Mouse (Mus musculus): ENCODE data around the gene Lpar5. TPM values are rescaled to one million over a fixed set of nuclear protein-coding genes. Genes with fewer than 3 reads are reported as not detected.
"Not testable (repeated sequence)": the region's sequence is repeated elsewhere in the genome, so short reads cannot be mapped to it uniquely, and the experiment has no call there.

The Lpar5 gene
- under 1 TPM; 0.37 to 0.53 TPM for total RNA-seq (2021)

DNA sequence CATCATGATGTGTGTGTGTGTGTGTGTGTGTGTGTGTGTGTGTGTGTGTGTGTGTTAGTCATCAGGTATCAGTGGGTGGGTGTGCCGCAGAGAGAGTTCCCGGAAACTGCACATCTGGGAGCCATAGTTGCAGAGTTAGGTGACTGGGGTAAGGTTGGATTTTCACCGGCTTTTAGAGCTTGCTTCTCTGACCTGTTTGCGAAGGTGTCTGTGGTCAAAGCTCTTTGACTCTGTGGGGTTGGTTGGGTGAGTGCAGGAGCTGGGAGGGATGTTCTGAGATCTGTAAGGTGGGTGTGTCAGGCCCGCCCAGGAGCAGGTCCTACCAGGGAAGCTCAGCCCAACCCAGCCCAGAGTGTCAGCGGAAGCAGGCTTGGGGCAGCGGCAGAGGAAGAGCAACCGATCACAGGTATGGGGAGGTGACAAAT is at the start of gene Lpar5:
TSS of gene Lpar5 (plus strand) at position 350 of the 425 bp plus-strand sequence.
- intact Hi-C loops (cut with DNase I), result no loop called here
- DNase-seq, result no peak

DNA sequence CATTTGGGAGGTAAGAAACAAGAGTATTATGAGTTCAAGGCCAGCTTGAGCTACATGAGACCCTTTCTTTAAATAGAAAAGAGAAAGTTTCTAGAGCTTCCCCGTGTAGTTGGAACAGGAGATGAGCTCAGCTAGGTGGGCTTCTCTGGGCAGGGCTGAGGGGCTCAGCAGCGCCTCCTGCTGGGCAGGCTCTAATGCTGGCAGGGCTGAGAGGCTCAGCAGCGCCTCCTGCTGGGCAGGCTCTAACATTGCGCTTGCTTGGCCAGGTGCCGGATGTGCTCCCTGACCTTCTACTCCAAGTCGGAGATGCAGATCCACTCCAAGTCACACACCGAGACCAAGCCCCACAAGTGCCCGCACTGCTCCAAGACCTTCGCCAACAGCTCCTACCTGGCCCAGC is 37.2 kb upstream of the Lpar5 start:
- intact Hi-C loops (cut with DNase I), result loop anchor here (5.0 kb wide), 1 partner anchor 128 kb away; no protein-coding TSS in a partner anchor
- peak; percentile 26 to 75 for DNase-seq

DNA sequence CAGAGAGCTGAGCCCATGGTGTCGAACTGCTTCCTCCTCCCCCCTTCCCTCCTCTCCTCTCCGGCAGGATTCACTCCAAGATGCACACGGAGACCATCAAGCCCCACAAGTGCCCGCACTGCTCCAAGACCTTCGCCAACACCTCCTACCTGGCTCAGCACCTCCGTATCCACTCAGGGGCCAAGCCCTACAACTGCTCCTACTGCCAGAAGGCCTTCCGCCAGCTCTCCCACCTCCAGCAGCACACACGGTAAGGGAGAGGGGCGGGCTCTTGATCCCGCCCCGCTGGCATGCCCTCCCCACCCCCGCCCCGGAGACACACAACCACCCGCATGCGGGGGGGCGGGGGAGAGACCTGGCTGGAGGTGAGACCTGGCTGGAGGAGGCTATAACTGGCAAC is 36.1 kb upstream of the Lpar5 start:
- DNase-seq, result no peak
- intact Hi-C loops (cut with DNase I), result loop anchor here (5.0 kb wide), 1 partner anchor 129 kb away; no protein-coding TSS in a partner anchor

DNA sequence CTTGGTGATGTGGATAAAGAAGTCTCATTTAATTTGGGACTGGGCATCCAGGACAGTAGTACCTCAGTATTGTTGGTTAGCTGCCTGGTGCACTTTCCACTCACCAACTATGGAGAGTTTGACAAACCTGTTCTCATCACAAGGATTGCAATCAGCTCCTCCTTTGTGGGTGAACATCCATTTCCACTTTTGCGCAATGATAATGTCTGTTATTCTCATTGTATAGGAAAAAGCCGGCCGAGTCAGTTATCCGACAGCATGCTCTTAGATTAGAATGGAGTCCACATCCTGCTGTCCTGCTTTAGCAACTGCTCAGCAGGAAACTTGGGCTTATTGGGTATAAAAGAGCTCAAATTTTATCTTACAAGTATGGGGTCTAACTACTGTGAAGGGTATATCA is 29.1 kb upstream of the Lpar5 start:
- intact Hi-C loops (cut with DNase I), result loop anchor here (1.0 kb wide), 1 partner anchor 30 kb away; no protein-coding TSS in a partner anchor
- no peak for DNase-seq

DNA sequence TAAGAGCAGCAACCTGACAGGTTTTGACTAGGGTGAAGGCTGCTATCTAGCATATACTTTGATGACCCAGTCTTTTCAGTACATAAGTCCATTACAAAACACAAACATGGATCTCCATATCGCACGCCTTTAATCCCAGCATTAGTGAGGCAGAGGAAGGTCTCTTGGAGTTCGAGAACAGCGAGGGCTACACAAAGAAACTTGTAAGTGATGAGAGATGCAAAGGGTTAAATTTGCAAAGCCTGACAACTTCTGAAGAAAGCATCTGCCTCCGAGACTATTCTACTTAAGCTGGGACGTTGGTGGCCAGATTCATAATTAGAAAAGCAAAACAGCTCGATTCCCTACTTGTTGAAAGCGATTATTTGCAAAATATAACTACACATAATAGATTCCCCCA is 28.6 kb upstream of the Lpar5 start:
- no peak for DNase-seq
- intact Hi-C loops (cut with DNase I), result loop anchor here (1.0 kb wide), 1 partner anchor 31 kb away; no protein-coding TSS in a partner anchor

DNA sequence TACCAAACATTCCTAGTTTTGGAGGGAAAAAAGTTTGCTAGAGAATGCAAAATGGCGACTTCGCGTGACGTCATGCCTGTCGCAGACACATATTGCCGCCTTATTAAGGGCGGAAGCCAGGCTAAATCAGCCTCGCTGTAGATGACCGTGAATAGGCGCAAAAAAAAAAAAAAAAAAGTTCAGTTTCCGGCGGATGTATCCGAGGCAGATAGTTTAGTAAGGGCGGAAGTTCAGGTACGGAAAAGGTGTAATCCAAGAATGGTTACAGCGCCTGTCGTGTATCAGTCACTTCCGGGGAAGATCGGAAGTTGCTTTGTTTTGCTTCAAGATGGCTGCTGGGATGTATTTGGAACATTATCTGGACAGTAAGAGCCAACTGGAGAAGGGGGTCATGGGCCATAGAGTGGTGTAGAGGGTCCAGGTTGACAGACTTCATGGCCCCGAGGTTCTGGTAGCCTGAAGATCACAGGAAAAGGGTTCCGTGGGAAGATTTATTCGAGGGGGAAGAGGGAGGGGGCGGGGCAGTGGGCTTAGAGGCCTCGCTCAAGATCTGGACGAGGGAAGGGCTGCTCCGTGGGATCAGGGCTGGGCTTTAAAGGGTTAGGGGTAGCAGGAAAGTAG is 28.1 kb upstream of the Lpar5 start, which contains the start of gene Ing4:
TSS of gene Ing4 (plus strand) at position 228 of the 621 bp plus-strand sequence.
- peak; percentile 94 to 95 for DNase-seq
- intact Hi-C loops (cut with DNase I), result loop anchor here (1.0 kb wide), 1 partner anchor 31 kb away; no protein-coding TSS in a partner anchor

DNA sequence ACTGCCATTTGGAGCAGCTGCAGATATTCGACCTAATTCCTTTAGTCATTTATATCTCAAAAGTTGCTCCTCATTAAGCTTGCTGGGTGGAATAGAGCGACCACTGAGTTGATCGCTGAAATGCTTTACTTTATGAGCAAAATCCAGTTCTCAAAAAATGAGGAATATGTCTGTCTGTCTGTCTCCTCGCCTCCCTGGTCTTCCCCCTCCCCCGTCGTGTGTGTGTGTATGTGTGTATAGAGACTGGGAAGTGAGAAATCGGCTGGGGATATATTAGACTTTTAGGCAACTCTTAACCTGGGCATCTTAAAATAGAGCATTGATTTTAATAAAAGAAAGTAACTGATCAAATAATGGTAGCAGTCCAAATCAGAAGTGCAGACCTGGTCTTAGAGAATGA is 27.5 kb upstream of the Lpar5 start:
- intact Hi-C loops (cut with DNase I), result no loop called here
- no peak for DNase-seq

DNA sequence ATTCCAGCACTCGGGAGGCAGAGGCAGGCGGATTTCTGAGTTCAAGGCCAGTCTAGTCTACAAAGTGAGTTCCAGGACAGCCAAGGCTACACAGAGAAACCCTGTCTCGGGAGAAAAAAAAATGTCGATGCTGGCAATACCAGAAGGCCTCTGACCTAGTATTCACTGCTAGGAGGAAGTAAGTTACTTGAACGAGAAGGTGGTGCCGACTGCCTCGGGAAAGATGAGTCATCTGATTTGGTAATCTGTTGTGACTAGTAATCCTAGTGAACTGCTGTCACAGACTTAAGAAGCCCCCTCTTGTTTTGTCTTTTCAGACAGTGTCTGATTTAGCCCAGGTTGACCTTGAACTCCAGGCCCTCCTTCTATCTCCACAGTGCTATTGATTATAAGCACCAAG is 26.7 kb upstream of the Lpar5 start:
- intact Hi-C loops (cut with DNase I), result no loop called here

DNA sequence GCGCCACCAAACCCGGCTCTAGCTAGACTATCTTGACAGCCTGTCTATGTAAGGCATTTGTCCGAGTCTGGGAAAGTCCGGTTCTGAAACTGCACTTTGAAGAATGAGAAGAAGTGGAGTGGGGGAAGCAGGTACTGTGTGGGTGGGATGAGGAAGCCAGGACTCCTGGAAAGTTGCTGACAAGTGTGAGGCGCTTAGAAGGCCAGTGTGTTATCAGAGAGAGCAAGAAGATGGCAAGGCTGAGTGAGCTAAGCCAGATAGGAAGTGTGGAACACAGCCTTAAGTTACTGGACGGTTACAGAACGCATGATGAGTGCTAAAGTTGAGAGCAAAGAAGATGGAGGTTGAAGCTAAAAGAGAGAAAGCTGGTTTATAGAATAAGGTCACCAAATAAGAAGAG is 25.6 kb upstream of the Lpar5 start:
- intact Hi-C loops (cut with DNase I), result no loop called here
- DNase-seq, result no peak

More for the DNA sequence above, 26.7 kb upstream of the Lpar5 start:
- DNase-seq, result no peak

DNA sequence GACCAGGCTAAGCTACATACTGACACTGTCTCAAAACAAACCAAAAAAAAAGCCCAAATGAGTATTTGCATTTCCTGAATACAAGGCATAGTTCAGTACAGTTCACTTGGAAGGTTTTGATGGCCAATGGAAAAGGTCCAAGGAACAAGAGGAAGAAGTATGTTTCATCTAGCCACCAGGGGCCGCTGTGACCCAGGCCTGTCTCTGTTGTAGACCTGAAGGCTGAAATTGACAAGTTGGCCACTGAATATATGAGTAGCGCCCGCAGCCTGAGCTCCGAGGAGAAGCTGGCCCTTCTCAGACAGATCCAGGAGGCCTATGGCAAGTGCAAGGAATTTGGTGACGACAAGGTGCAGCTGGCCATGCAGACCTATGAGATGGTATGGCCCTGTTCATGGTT is 21.0 kb upstream of the Lpar5 start:
- intact Hi-C loops (cut with DNase I), result loop anchor here (1.0 kb wide), 1 partner anchor 36 kb away; no protein-coding TSS in a partner anchor

DNA sequence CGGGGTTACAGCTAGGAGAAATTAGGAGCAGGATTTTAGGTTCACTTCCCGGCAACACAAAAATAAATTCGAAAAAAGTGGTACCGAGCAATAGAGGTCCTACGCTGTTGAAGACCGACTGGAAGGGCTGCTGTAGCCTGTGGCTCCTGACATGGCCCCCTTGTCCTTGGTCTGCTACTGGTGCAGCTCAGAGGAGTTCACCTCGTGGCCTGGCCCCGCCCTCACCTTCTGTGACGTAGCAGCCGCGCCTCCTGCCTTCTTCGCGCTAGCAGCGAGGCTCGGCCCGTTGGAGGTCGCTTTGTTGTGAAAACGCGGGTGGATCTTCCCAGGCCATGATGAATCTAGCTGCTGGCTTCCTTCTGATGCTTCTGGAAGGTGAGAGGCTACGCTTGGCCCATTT is 18.0 kb upstream of the Lpar5 start, which contains the start of gene Acrbp:
TSS of gene Acrbp (plus strand) at position 12 of the 400 bp plus-strand sequence.
- DNase-seq, result no peak
- intact Hi-C loops (cut with DNase I), result no loop called here

More for the DNA sequence above, 21.0 kb upstream of the Lpar5 start:
- DNase-seq, result peak; percentile 85 to 91

DNA sequence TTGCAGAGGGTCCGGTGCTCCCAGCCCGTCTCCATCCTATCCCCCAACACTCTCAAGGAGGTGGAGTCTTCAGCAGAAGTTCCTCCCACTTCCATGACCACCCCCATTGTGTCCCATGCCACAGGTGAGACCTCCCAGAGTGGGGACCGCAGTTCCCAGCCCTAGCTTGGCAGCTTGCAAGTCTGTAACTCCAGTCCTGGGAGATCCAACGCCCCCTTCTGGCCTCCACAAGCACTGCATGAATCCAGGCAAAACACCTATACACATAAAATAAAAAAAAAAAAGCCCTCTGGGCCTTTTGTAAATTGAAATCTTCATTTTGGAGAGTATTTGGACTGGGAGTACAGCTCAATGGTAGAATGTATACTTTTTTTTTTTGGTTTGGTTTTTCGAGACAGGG is 16.5 kb upstream of the Lpar5 start:
- no peak for DNase-seq
- intact Hi-C loops (cut with DNase I), result no loop called here

DNA sequence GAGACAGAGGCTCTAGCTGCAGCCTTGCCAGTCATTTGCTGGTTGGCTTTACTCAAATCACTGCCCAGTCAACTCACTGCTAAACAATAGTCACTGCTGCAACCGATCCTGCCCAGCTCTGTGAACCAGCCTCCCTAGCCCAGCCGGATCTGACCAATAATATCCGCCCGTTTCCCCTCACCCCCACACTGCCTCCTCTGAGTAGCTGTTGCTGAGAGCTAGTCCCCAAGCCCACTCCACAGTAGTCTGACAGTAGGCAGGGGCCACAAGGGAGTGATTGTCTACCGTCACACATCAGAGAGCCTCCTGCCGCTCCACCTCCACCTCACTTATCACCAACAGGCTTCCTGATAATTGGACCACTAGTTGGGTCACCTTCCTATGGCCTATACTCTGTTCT is 6.2 kb upstream of the Lpar5 start:
- intact Hi-C loops (cut with DNase I), result no loop called here
- no peak for DNase-seq

DNA sequence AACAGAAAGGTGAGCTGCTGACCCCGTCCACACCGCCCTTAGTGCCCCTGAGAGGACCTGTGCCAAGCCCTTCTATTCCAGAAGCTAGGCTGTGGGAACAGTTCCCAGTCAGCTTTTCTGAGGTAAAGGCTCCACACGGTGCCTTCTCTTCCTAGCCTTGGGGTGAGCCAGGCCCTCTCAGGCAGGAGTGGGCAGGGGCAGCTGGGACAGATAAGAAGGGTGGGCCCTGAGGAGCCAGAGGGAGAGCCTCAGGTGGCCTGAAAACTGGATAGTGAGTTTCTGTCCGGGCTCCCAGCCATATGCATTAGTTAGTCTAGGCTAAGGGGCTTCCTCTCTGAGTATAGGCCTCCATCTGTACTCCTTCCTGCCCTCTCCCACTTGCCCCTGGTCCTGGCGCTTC is 5.2 kb upstream of the Lpar5 start:
- intact Hi-C loops (cut with DNase I), result no loop called here
- DNase-seq, result no peak

DNA sequence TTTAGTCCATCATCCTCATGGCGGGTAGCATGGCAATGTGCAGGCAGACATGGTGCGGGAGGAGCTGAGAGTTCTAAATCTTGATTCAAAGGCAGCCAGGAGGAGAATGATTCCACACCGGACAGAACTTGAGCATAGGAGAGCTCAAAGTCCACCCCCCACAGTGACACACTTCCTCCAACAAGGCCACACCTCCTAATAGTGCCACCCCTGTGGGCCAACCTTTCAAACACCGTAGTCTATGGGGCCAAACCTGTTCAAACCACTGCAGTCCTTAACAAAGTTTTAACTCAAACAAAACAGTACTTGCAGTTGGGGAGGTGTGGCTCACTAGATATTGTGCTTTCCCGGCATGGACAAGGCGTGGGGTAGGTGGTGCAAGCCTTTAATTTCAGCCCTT is 3.8 kb upstream of the Lpar5 start:
- no peak for DNase-seq
- intact Hi-C loops (cut with DNase I), result no loop called here

DNA sequence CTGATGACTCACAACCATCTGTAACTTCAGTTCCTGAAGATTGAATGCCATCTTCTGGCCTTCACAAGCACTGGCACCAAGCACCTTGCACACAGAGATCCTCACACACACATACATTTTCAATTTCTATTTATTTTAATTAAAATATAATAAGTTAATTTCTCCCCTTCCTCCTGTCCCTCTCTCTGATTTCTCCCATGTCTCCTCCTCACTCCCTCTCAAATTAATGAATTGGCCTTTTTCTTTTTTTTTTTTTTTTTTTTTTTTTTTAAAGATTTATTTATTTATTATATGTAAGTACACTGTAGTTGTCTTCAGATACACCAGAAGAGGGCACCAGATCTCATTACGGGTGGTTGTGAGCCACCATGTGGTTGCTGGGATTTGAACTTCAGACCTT is 2.5 kb upstream of the Lpar5 start:
- intact Hi-C loops (cut with DNase I); DNase-seq: not testable (repeated sequence)

DNA sequence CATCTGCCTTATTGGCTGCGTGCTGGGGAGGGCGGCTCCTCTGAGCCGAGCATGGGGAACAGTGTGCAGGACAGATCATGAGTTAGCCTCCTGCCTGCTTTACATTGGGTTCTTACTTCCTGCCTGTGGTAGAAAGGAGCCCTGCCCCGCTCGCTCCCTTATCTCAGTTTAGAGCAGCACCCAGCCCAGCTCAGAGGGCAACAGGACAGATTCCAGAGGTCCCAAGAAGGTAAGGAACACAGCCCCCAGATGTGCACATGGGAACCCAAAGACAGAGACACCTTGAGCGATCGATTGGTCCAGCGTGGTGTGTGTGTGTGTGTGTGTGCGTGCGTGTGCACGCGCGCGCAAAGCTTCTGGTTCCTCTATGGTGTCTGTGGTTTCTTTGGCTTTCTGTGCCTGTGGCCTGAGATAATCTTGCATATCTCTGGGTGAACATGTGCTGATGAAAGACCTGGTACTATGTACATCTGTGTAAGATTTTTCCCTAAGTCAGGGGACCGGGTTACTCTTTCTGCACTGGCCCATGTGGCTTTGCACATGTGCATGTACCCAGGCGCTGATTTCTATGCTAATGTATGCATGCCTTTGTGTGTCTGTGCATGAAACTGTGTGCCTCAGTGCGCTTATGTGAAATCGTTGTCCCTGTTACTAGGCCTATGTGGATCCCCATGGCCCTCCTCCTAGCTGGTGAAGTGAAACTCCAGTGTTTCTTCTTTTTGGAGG is 3.6 kb downstream of the Lpar5 start:
- DNase-seq, result no peak
- intact Hi-C loops (cut with DNase I), result no loop called here

DNA sequence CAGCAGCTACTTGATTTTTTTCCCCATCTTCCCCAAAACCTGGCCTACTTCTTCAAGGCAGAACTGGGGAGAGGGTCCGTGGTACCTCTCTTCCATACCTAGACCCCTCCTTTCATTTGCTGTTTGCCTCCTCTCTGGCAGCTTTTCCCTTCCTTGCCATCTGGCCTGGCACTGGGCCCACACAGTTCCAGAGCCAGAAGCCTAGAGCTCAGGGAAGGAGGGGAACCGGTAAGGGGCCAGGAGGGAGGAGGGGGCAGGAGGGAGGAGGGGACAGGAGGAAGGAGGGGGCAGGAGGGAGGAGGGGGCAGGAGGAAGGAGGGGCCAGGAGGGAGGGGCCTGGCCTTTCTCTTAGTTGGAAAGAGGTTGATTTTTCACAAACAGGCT is 4.2 kb downstream of the Lpar5 start:
- DNase-seq, result peak; percentile 31 to 56
- intact Hi-C loops (cut with DNase I), result no loop called here

DNA sequence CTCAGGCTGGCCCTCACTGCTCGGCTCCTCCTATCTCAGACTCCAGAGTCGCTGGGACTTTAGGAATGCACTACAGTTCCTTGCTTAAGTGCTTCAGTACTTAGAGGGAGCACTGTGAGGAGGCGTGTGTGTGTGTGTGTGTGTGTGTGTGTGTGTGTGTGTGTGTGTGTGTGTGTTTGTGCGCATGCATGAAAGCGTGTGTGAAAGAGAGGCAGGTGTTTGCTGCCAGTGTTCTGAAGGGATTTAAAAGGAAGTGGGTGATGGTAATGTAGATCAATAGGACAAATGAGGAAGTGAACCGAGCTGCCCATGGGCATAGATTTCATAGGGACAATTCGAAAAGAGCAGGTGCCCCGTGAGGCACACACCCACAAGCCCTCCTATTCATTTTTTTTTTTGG is 6.1 kb downstream of the Lpar5 start:
- no peak for DNase-seq
- intact Hi-C loops (cut with DNase I), result no loop called here

DNA sequence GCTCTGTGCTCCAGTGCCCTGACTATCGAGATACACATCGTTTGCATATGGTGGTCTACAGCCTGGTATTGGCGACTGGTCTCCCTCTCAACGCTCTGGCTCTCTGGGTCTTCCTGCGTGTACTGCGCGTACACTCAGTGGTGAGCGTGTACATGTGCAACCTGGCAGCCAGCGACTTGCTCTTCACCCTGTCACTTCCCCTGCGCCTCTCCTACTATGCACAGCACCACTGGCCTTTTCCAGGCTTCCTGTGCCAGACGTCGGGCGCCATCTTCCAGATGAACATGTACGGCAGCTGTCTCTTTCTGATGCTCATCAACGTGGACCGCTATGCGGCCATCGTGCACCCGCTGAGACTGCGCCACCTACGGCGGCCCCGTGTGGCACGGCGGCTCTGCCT is 13.7 kb downstream of the Lpar5 start:
- intact Hi-C loops (cut with DNase I), result no loop called here
- DNase-seq, result peak in 1 of 2 experiments; percentile 27

DNA sequence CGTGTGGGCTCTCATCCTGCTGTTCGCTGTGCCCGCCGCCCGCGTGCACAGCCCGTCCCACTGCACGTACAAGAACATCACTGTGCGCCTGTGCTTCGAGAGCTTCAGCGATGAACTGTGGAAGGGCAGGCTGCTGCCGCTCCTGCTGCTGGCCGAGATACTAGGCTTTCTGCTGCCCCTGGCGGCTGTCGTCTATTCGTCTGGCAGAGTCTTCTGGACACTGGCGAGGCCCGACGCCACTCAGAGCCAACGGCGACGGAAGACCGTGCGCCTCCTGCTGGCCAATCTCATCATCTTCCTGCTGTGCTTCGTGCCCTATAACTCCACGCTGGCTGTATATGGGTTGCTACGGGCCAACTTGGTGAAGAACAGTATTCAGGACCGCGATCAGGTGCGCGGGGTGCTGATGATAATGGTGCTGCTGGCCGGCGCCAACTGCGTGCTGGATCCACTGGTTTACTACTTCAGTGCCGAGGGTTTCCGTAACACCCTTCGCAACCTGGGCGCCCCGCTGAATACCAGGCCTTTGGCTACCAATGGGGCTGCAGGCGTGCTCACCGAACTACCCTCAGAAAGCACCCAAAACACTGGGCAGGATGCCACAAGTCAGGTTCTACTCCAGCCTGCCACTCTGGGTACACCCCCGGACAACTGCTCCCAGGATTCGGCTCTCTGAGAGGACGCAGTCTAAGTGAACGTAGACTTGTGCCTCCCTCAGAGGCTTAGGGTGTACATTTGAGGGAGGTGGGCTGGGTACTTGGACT is 14.3 kb downstream of the Lpar5 start:
- intact Hi-C loops (cut with DNase I), result loop anchor here (1.0 kb wide), 2 partner anchors 36 to 235 kb away; no protein-coding TSS in a partner anchor
- DNase-seq, result peak; percentile 94 to 95

Data from heart, postnatal 10 days (tissue).